ENCODE assay signal across 9 mouse cellular contexts in the genomic region with DNA sequence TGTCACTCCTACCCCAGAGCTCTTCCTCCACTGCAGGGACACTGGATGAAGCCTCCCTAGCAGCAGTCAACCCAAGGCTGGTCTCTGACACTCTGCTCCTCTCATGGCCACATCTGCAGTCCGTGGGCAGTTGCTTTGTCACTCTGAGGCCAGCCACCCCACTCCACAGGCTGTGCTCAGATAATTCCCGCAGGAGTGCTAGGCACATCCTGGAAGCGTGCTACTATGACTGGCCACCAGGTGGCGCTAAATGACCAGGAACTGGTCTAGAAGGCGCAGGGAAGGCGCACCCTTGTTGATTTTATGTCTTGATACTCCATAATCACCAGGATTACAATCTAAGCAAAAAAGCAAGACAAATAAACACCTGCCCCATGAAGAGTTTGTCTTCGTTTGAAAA.
DNase-seq lines count a peak whose midpoint lies in the region; ATAC-seq and TF ChIP-seq lines count a peak whose summit lies in the region.
"Had no signal": no experiment of that assay in that cellular context is flagged by ENCODE, and none has a peak within 500 bp of the region (broad histone marks: within the 10 kb centered on the region; RNA-seq: fewer than 3 reads in every experiment).

No protein-coding gene starts in this region.

- no peak overlapping the region for H3ac ChIP-seq in C2C12 (ENCODE audit: control insufficient read depth, insufficient read length, low read depth)

- H3K36me3 ChIP-seq in C2C12 (ENCODE audit: control insufficient read depth, insufficient read depth), result no peaks in the 10 kb centered on the region
- H3K36me3 ChIP-seq in kidney, postnatal 0 days (ENCODE audit: insufficient read depth, low read length), result no peaks in the 10 kb centered on the region
- H3K36me3 ChIP-seq in liver, embryonic 13.5 days, result no peaks in the 10 kb centered on the region
- H3K36me3 ChIP-seq in neural tube, embryonic 14.5 days (ENCODE audit: control insufficient read depth, insufficient read depth, low read length), result no peaks in the 10 kb centered on the region

- 0 out of 2 replicates have a peak, but pooled peaks have one; percentile 34 for ATAC-seq in kidney, postnatal 0 days (replicated peaks; ENCODE audit: low FRiP score, low read depth)
- no peak for ATAC-seq in liver, embryonic 13.5 days (ENCODE audit: low read depth)
- ATAC-seq in neural tube, embryonic 14.5 days (ENCODE audit: low read depth), result peak; percentile 82

- H3K27me3 ChIP-seq in C2C12 (ENCODE audit: control insufficient read depth, insufficient read depth, insufficient read length), result peaks cover 56% of the 10 kb centered on the region
- H3K27me3 ChIP-seq in kidney, postnatal 0 days (ENCODE audit: insufficient read depth, low read length), result no peaks in the 10 kb centered on the region
- no peaks in the 10 kb centered on the region; the same call in 1 of the 2 replicates for H3K27me3 ChIP-seq in liver, embryonic 13.5 days
- H3K27me3 ChIP-seq in neural tube, embryonic 14.5 days (ENCODE audit: control insufficient read depth, insufficient read depth, low read length), result no peaks in the 10 kb centered on the region

- no peaks in the 10 kb centered on the region for H3K4me1 ChIP-seq in kidney, postnatal 0 days (replicated peaks; ENCODE audit: insufficient read depth, low read length)
- H3K4me1 ChIP-seq in liver, embryonic 13.5 days (replicated peaks), result no peaks in the 10 kb centered on the region
- peaks cover 7% of the 10 kb centered on the region; the same call in 1 of the 2 replicates for H3K4me1 ChIP-seq in neural tube, embryonic 14.5 days (ENCODE audit: control insufficient read depth, insufficient read depth, low read length)

- H3K79me3 ChIP-seq in C2C12 (ENCODE audit: low read depth), result no peaks in the 10 kb centered on the region

- H3K4me3 ChIP-seq in C2C12 (ENCODE audit: insufficient read depth, poor library complexity, severe bottlenecking), result no peak overlapping the region
- H3K4me3 ChIP-seq in kidney, postnatal 0 days (replicated peaks; ENCODE audit: low read depth, low read length), result no peak overlapping the region
- no peak overlapping the region for H3K4me3 ChIP-seq in liver, embryonic 13.5 days (replicated peaks)
- no peak overlapping the region for H3K4me3 ChIP-seq in neural tube, embryonic 14.5 days (ENCODE audit: low read depth, low read length)
- H3K4me3 ChIP-seq: erythroblast, embryonic 14.5 days had no signal

- TF ChIP-seq CTCF in C2C12 (IDR thresholded peaks at IDR 0.05; ENCODE audit: control insufficient read depth, insufficient read depth, insufficient read length), result peak; percentile 85
- TF ChIP-seq CTCF in kidney, postnatal 0 days (IDR thresholded peaks at IDR 0.05; ENCODE audit: low read depth), result peak; percentile 96

- under 1% methylated on average over 7 of the region's 7 CpGs for WGBS in kidney, postnatal 0 days
- 4% methylated on average over 7 of the region's 7 CpGs for WGBS in liver, embryonic 13.5 days (ENCODE audit: insufficient replicate concordance)
- WGBS in neural tube, embryonic 14.5 days, result under 1% methylated on average over 7 of the region's 7 CpGs

- no peak overlapping the region for H3K4me2 ChIP-seq in kidney, postnatal 0 days (ENCODE audit: low read length)
- no peak overlapping the region for H3K4me2 ChIP-seq in liver, embryonic 13.5 days
- no peak overlapping the region for H3K4me2 ChIP-seq in neural tube, embryonic 14.5 days (ENCODE audit: low read depth, low read length)

- peak; percentile 90 for DNase-seq in adrenal gland, postnatal 25 days
- peak; percentile 67 for DNase-seq in embryo, embryonic 9.5 days (ENCODE audit: extremely low spot score)
- peak; percentile 76 to 81 for DNase-seq in gastrocnemius, postnatal 4 days (ENCODE audit: low spot score in 2 of 2)
- peak; percentile 81 for DNase-seq in kidney, postnatal 0 days (ENCODE audit: low spot score)
- DNase-seq in liver, embryonic 13.5 days, result peak; percentile 22
- peak; percentile 19 to 20 for DNase-seq in thymus, adult 18-20 months

- no peak overlapping the region for H3K9ac ChIP-seq in kidney, postnatal 0 days (ENCODE audit: low read depth, low read length)
- no peak overlapping the region for H3K9ac ChIP-seq in liver, embryonic 13.5 days
- H3K9ac ChIP-seq in neural tube, embryonic 14.5 days (replicated peaks; ENCODE audit: low read depth, low read length), result no peak overlapping the region

- H3K9me3 ChIP-seq in kidney, postnatal 0 days (replicated peaks; ENCODE audit: low read length), result no peaks in the 10 kb centered on the region
- H3K9me3 ChIP-seq in liver, embryonic 13.5 days (replicated peaks), result no peaks in the 10 kb centered on the region
- no peaks in the 10 kb centered on the region for H3K9me3 ChIP-seq in neural tube, embryonic 14.5 days (ENCODE audit: control insufficient read depth, low read length)

- H3K79me2 ChIP-seq in C2C12 (ENCODE audit: control insufficient read depth, insufficient read depth), result no peaks in the 10 kb centered on the region

- H3K27ac ChIP-seq in kidney, postnatal 0 days, result no peak overlapping the region
- H3K27ac ChIP-seq in liver, embryonic 13.5 days, result no peak overlapping the region
- no peak overlapping the region for H3K27ac ChIP-seq in neural tube, embryonic 14.5 days (ENCODE audit: low read depth, low read length)

TF ChIP-seq in C2C12, 6 proteins besides CTCF, POLR2A, EP300 and RAD21:
- TF ChIP-seq MYOG (IDR thresholded peaks at IDR 0.05; ENCODE audit: control insufficient read depth, extremely low read depth, insufficient read length) (no peak), MAX (IDR thresholded peaks at IDR 0.05) (no peak), MYOD1 (IDR thresholded peaks at IDR 0.05; ENCODE audit: control insufficient read depth, insufficient read length, low read depth) (no peak)
TF ChIP-seq in C2C12: peak in this region for 0.

Comparison
In these comparisons a context has a peak if more than half of its experiments do, and no peak if none do; other contexts are left out.
1. DNase-seq: peak in every context shown above with its lines; median percentile 90 in adrenal gland, postnatal 25 days; 81 in kidney, postnatal 0 days; 78 in gastrocnemius, postnatal 4 days; 67 in embryo, embryonic 9.5 days; 22 in liver, embryonic 13.5 days; 20 in thymus, adult 18-20 months.